Mouse (Mus musculus) CH12.LX (cell line): ENCODE data around the gene Ankfy1. TPM values are rescaled to one million over a fixed set of nuclear protein-coding genes. Genes with fewer than 3 reads are reported as not detected.

Source experiments
- DNase-seq: peaks from one replicate; pipeline ENCODE4 v3.0.0-alpha.2; 2013; ENCODE audit errors: extremely low read depth
- H3K27ac ChIP-seq: 2 replicates; pipeline ENCODE4 v1.5.1; 2012; ENCODE audit warnings: low read depth, mild to moderate bottlenecking, control low read depth, moderate library complexity; ENCODE audit not compliant: insufficient read depth
- H3K27me3 ChIP-seq: replicated peaks from 2 replicates; pipeline ENCODE3; 2012; ENCODE audit warnings: inconsistent platforms
- H3K36me3 ChIP-seq, 2 experiments: replicated peaks in 1 of 2; 2 replicates each; pipeline versions ENCODE3 to v1.6.1; 2012; ENCODE audit warnings: inconsistent platforms in 1 of 2, low read length in 1 of 2, mild to moderate bottlenecking in 1 of 2, mixed read lengths in 1 of 2, moderate library complexity in 1 of 2; ENCODE audit not compliant: control insufficient read depth in 1 of 2, insufficient read depth in 1 of 2
- H3K4me1 ChIP-seq, 2 experiments: 2 replicates each; pipeline ENCODE4 v1.6.1; 2012; ENCODE audit warnings: inconsistent platforms in 1 of 2, moderate library complexity in 1 of 2; ENCODE audit not compliant: insufficient read depth in 2 of 2, control insufficient read depth in 1 of 2
- H3K4me2 ChIP-seq: 2 replicates; pipeline ENCODE4 v1.6.1; 2012; ENCODE audit warnings: low read depth, mild to moderate bottlenecking, control low read depth; ENCODE audit not compliant: poor library complexity, insufficient read depth, severe bottlenecking
- H3K4me3 ChIP-seq, 3 experiments: fragments of 150-350 bp in 1 of 3; sonication (generic) in 1 of 3; replicated peaks in 1 of 3; 2 replicates each; pipeline versions ENCODE3 to v1.5.1; 2011 to 2012; ENCODE audit warnings: low read depth in 2 of 3, low read length in 2 of 3, mild to moderate bottlenecking in 2 of 3, moderate library complexity in 2 of 3, control low read depth in 1 of 3, improper control_type of control experiment in 1 of 3, inconsistent platforms in 1 of 3, mixed read lengths in 1 of 3; ENCODE audit not compliant: poor library complexity in 1 of 3
- H3K79me2 ChIP-seq: replicated peaks from 2 replicates; pipeline ENCODE4 v1.6.1; 2012; ENCODE audit warnings: mild to moderate bottlenecking, moderate library complexity; ENCODE audit not compliant: control insufficient read depth, poor library complexity, insufficient read depth, severe bottlenecking; ENCODE audit errors: extremely low read depth
- H3K9ac ChIP-seq: 2 replicates; pipeline ENCODE4 v1.6.1; 2012; ENCODE audit warnings: low read depth, mild to moderate bottlenecking, control low read depth, moderate library complexity; ENCODE audit not compliant: insufficient read depth
- H3K9me3 ChIP-seq: replicated peaks from 2 replicates; pipeline ENCODE3; 2012; ENCODE audit warnings: low read length, inconsistent platforms, mixed read lengths
- BHLHE40 ChIP-seq: IDR thresholded peaks from 2 replicates; pipeline ENCODE4 v1.6.1; 2011; ENCODE audit warnings: mild to moderate bottlenecking, low read depth, low read length, improper control_type of control experiment
- CHD1 ChIP-seq: IDR thresholded peaks from 2 replicates; pipeline ENCODE4 v1.6.1; 2012; ENCODE audit warnings: low read depth, low read length, improper control_type of control experiment, inconsistent platforms
- CHD2 ChIP-seq: IDR thresholded peaks from 2 replicates; pipeline ENCODE4 v1.6.1; 2011; ENCODE audit warnings: low read length, improper control_type of control experiment
- E2F4 ChIP-seq: IDR thresholded peaks from 2 replicates; pipeline ENCODE4 v1.6.1; 2011; ENCODE audit warnings: low read depth, low read length, improper control_type of control experiment; ENCODE audit not compliant: insufficient replicate concordance
- ELF1 ChIP-seq: IDR thresholded peaks from 2 replicates; pipeline ENCODE4 v1.6.1; 2014; ENCODE audit warnings: low read depth, mild to moderate bottlenecking, inconsistent platforms, low read length, improper control_type of control experiment
- EP300 ChIP-seq: IDR thresholded peaks from 2 replicates; pipeline ENCODE4 v1.6.1; 2011; ENCODE audit warnings: low read length, improper control_type of control experiment
- ETS1 ChIP-seq: conservative IDR thresholded peaks from 2 replicates; pipeline ENCODE4 v1.6.1; 2012; ENCODE audit warnings: low read depth, mild to moderate bottlenecking, inconsistent platforms, low read length, improper control_type of control experiment, moderate library complexity
- GABPA ChIP-seq: IDR thresholded peaks from 2 replicates; pipeline ENCODE4 v1.6.1; 2012; ENCODE audit warnings: low read depth, low read length, improper control_type of control experiment, inconsistent platforms; ENCODE audit not compliant: insufficient replicate concordance
- HCFC1 ChIP-seq: IDR thresholded peaks from 2 replicates; pipeline ENCODE4 v1.6.1; 2012; ENCODE audit warnings: low read depth, mild to moderate bottlenecking, inconsistent platforms, low read length, improper control_type of control experiment
- IRF4 ChIP-seq: IDR thresholded peaks from 2 replicates; pipeline ENCODE4 v1.6.1; 2014; ENCODE audit warnings: low read depth, mild to moderate bottlenecking, inconsistent platforms, low read length, improper control_type of control experiment
- JUN ChIP-seq: IDR thresholded peaks from 2 replicates; pipeline ENCODE4 v1.6.1; 2011; ENCODE audit warnings: low read depth, mild to moderate bottlenecking, low read length, improper control_type of control experiment, moderate library complexity; ENCODE audit not compliant: insufficient read depth
- JUND ChIP-seq: conservative IDR thresholded peaks from 2 replicates; pipeline ENCODE4 v1.6.1; 2011; ENCODE audit warnings: low read depth, low read length, improper control_type of control experiment
- KAT2A ChIP-seq: IDR thresholded peaks from 2 replicates; pipeline ENCODE4 v1.6.1; 2012; ENCODE audit warnings: low read length, improper control_type of control experiment, inconsistent platforms; ENCODE audit not compliant: insufficient replicate concordance
- MAFK ChIP-seq: IDR thresholded peaks from 2 replicates; pipeline ENCODE4 v1.6.1; 2011; ENCODE audit warnings: low read length, improper control_type of control experiment; ENCODE audit not compliant: insufficient replicate concordance
- MAX ChIP-seq: IDR thresholded peaks from 2 replicates; pipeline ENCODE4 v1.6.1; 2011; ENCODE audit warnings: low read length, improper control_type of control experiment
- MAZ ChIP-seq: IDR thresholded peaks from 2 replicates; pipeline ENCODE4 v1.6.1; 2012; ENCODE audit warnings: low read depth, mild to moderate bottlenecking, inconsistent platforms, low read length, improper control_type of control experiment, moderate library complexity
- MEF2A ChIP-seq: IDR thresholded peaks from 2 replicates; pipeline ENCODE4 v1.6.1; 2014; ENCODE audit warnings: low read depth, mild to moderate bottlenecking, inconsistent platforms, low read length, improper control_type of control experiment, borderline replicate concordance
- MYC ChIP-seq: IDR thresholded peaks from 2 replicates; pipeline ENCODE4 v1.6.1; 2011; ENCODE audit warnings: low read depth, mild to moderate bottlenecking, improper control_type of control experiment, low read length
- NELFE ChIP-seq: IDR thresholded peaks from 2 replicates; pipeline ENCODE4 v1.6.1; 2011; ENCODE audit warnings: low read depth, low read length, improper control_type of control experiment
- PAX5 ChIP-seq: IDR thresholded peaks from 2 replicates; pipeline ENCODE4 v1.6.1; 2012; ENCODE audit warnings: low read length, inconsistent platforms, mixed read lengths
- POLR2A ChIP-seq: IDR thresholded peaks from 2 replicates; pipeline ENCODE4 v1.6.1; 2011; ENCODE audit warnings: low read depth, mild to moderate bottlenecking, improper control_type of control experiment, low read length
- POLR2AphosphoS2 ChIP-seq: IDR thresholded peaks from 2 replicates; pipeline ENCODE4 v1.6.1; 2011; ENCODE audit warnings: low read depth, low read length, improper control_type of control experiment
- RAD21 ChIP-seq: IDR thresholded peaks from 2 replicates; pipeline ENCODE4 v1.6.1; 2011; ENCODE audit warnings: low read depth, mild to moderate bottlenecking, low read length, improper control_type of control experiment, moderate library complexity
- RCOR1 ChIP-seq: conservative IDR thresholded peaks from 2 replicates; pipeline ENCODE4 v1.6.1; 2012; ENCODE audit warnings: low read depth, mild to moderate bottlenecking, inconsistent platforms, low read length, improper control_type of control experiment
- SMC3 ChIP-seq: IDR thresholded peaks from 2 replicates; pipeline ENCODE4 v1.6.1; 2011; ENCODE audit warnings: low read depth, low read length, improper control_type of control experiment
- TBP ChIP-seq: conservative IDR thresholded peaks from 2 replicates; pipeline ENCODE4 v1.6.1; 2011; ENCODE audit warnings: low read depth, low read length, improper control_type of control experiment
- TCF12 ChIP-seq: IDR thresholded peaks from 2 replicates; pipeline ENCODE4 v1.6.1; 2014; ENCODE audit warnings: low read depth, mild to moderate bottlenecking, inconsistent platforms, low read length, improper control_type of control experiment
- UBTF ChIP-seq: IDR thresholded peaks from 2 replicates; pipeline ENCODE4 v1.6.1; 2012; ENCODE audit warnings: low read depth, mild to moderate bottlenecking, inconsistent platforms, low read length, improper control_type of control experiment, moderate library complexity
- USF1 ChIP-seq: IDR thresholded peaks from 2 replicates; pipeline ENCODE4 v1.6.1; 2014; ENCODE audit warnings: low read depth, mild to moderate bottlenecking, inconsistent platforms, low read length, improper control_type of control experiment
- USF2 ChIP-seq: conservative IDR thresholded peaks from 2 replicates; pipeline ENCODE4 v1.6.1; 2011; ENCODE audit warnings: low read depth, low read length, improper control_type of control experiment
- ZKSCAN1 ChIP-seq: IDR thresholded peaks from 2 replicates; pipeline ENCODE4 v1.6.1; 2012; ENCODE audit warnings: low read depth, inconsistent platforms, low read length, improper control_type of control experiment, borderline replicate concordance
- ZMIZ1 ChIP-seq: IDR thresholded peaks from 2 replicates; pipeline ENCODE4 v1.6.1; 2012; ENCODE audit warnings: low read depth, mild to moderate bottlenecking, inconsistent platforms, low read length, improper control_type of control experiment
- ZNF384 ChIP-seq: IDR thresholded peaks from 2 replicates; pipeline ENCODE4 v1.6.1; 2012; ENCODE audit warnings: low read depth, low read length, improper control_type of control experiment, inconsistent platforms
- dilution Hi-C: fragments of 300-500 bp; cut with MboI; formaldehyde crosslinking; loops from 2 replicates; pipeline ENCODE4 v1.14.3; 2020; ENCODE audit warnings: low sequenced_read_pairs; ENCODE audit not compliant: extremely low pct_unique_long_range_greater_than_20kb, extremely low pct_ligation_motif_present
- in situ Hi-C: fragments of 300-500 bp; cut with MboI; formaldehyde crosslinking; loops from 3 replicates; pipeline ENCODE4 v1.14.3; 2019; ENCODE audit warnings: low sequenced_read_pairs, low pct_ligation_motif_present, low pct_unique_long_range_greater_than_20kb, mixed read lengths
- polyA plus RNA-seq: library from polyadenylated mRNA; unstranded; fragments of >175 nt; gene quantifications from 2 replicates; pipeline ENCODE4 v1.2.1, GENCODE M21; 2012; ENCODE audit warnings: low read depth; ENCODE audit not compliant: insufficient read length
- total RNA-seq, 2 experiments: library from RNA; depleted of rRNA; stranded (reverse); fragments of 300-350 nt in 1 of 2; fragments of >200 nt in 1 of 2; gene quantifications; 2 replicates each; pipeline ENCODE4 v1.2.3; 2012 to 2014

Ankfy1 gene
- total and polyA plus RNA-seq, 3 experiments, result 31.4 to 37.0 (median 31.5) TPM

DNA sequence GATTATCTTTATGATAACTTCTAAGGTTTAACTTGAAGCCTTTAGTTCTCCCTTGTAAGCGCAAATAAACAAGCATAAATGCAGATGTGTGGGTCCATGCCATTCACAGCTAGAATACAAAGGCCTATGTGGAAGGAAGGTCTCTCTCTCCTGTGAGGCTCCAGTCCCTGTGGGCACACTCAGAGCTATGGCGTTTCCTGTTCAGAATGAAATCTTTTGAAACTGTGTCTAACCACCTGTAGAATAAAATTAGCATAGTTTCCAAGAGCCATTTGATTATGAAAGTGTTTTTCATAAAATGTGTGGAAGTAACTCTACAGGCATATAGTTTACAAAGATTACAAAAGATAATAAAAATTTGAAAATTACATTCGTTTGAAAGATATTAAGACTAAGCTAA is 28.4 kb downstream of the Ankfy1 start:
- Histone ChIP-seq H3K4me2 (no peak overlapping the region), H3K36me3 (peaks cover 32 to 68% of the 10 kb centered on the region in 2 experiments), H3K79me2 (peaks cover 7% of the 10 kb centered on the region; the same call in 1 of the 2 replicates), H3K4me1 (peaks cover 14 to 40% of the 10 kb centered on the region in 2 experiments), H3K27me3 (no peaks in the 10 kb centered on the region), H3K4me3 (no peak overlapping the region), H3K27ac (peak overlapping the region; percentile 42; the same call in 1 of the 2 replicates), H3K9me3 (no peaks in the 10 kb centered on the region), H3K9ac (no peak overlapping the region)
- peak; percentile 67 for DNase-seq
- dilution Hi-C loops, result no loop called here
- peak; percentile 76 for TF ChIP-seq EP300
- no peak for TF ChIP-seq ZKSCAN1
- in situ Hi-C loops, result no loop called here

GRCm38 (mm10) chr11:72723165-72723564 is 33.4 kb downstream of the Ankfy1 start:
- H3K4me1 ChIP-seq, result peaks cover 10 to 35% of the 10 kb centered on the region in 2 experiments
- dilution Hi-C loops, result no loop called here
- TF ChIP-seq MAFK, result no peak
- 0 out of 2 replicates have a peak, but pooled peaks have one; percentile 15 for TF ChIP-seq ZNF384
- TF ChIP-seq BHLHE40, result no peak
- TF ChIP-seq CHD2, result no peak
- TF ChIP-seq ELF1, result no peak
- TF ChIP-seq USF2, result no peak
- TF ChIP-seq ETS1, result no peak
- no peak for TF ChIP-seq SMC3
- no peak for TF ChIP-seq JUND
- no peak for TF ChIP-seq KAT2A
- no peak for TF ChIP-seq USF1
- TF ChIP-seq UBTF, result no peak
- TF ChIP-seq TCF12, result no peak
- no peak for TF ChIP-seq GABPA
- no peak for TF ChIP-seq E2F4
- no peak for TF ChIP-seq MAZ
- TF ChIP-seq EP300, result no peak; the same call in 1 of the 2 replicates
- TF ChIP-seq TBP, result peak; percentile 52; the same call in 1 of the 2 replicates
- no peak for TF ChIP-seq RCOR1
- TF ChIP-seq JUN, result no peak
- no peak for TF ChIP-seq POLR2A
- no peak for TF ChIP-seq MEF2A
- peak; percentile 87; the same call in 1 of the 2 replicates for TF ChIP-seq MYC
- no peak for TF ChIP-seq PAX5
- 0 out of 2 replicates have a peak, but pooled peaks have one; percentile 26 for TF ChIP-seq HCFC1
- no peak for TF ChIP-seq POLR2AphosphoS2
- TF ChIP-seq RAD21, result no peak
- no peak for TF ChIP-seq ZMIZ1
- no peak; the same call in 1 of the 2 replicates for TF ChIP-seq MAX
- no peak for TF ChIP-seq CHD1
- TF ChIP-seq ZKSCAN1, result no peak
- TF ChIP-seq IRF4, result no peak; the same call in 1 of the 2 replicates
- TF ChIP-seq NELFE, result no peak

More at GRCm38 (mm10) chr11:72723165-72723564, 33.4 kb downstream of the Ankfy1 start:
- H3K79me2 ChIP-seq, result peaks cover 10% of the 10 kb centered on the region; the same call in 1 of the 2 replicates
- H3K27ac ChIP-seq, result peak overlapping the region; percentile 51; the same call in 1 of the 2 replicates
- no peaks in the 10 kb centered on the region for H3K9me3 ChIP-seq
- in situ Hi-C loops, result no loop called here
- H3K27me3 ChIP-seq, result no peaks in the 10 kb centered on the region
- DNase-seq, result peak; percentile 74
- H3K4me3 ChIP-seq, result no peak overlapping the region
- H3K4me2 ChIP-seq, result peak overlapping the region; percentile 54; the same call in 1 of the 2 replicates
- peaks cover 24 to 64% of the 10 kb centered on the region in 2 experiments for H3K36me3 ChIP-seq
- H3K9ac ChIP-seq, result peak overlapping the region; percentile 63
